Mouse (Mus musculus): ENCODE results near the gene Egfr.

Egfr gene

GRCm38 (mm10) chr11:16823830-16824545, 72.0 kb downstream of the Egfr start:
- DNase-seq (ENCODE audit: low read depth, low spot score): no peak

GRCm38 (mm10) chr11:16829468-16829867, 77.5 kb downstream of the Egfr start:
- DNase-seq (ENCODE audit: low read depth, low spot score): no peak

GRCm38 (mm10) chr11:16830531-16831227, 78.7 kb downstream of the Egfr start:
- no peak for DNase-seq (ENCODE audit: low read depth, low spot score)

- DNase-seq (ENCODE audit: low read depth, low spot score): no peak
These were observed 80.0 kb downstream of the Egfr start for GRCm38 (mm10) chr11:16831974-16832464.

- DNase-seq (ENCODE audit: low read depth, low spot score): no peak
These were observed 86.8 kb downstream of the Egfr start for GRCm38 (mm10) chr11:16838772-16839171.

GRCm38 (mm10) chr11:16842924-16843323, 90.9 kb downstream of the Egfr start:
- no peak for DNase-seq (ENCODE audit: low read depth, low spot score)

GRCm38 (mm10) chr11:16843889-16844568, 92.0 kb downstream of the Egfr start:
- no peak for DNase-seq (ENCODE audit: low read depth, low spot score)

GRCm38 (mm10) chr11:16848881-16849280, 96.9 kb downstream of the Egfr start:
- DNase-seq (ENCODE audit: low read depth, low spot score): no peak

- no peak for DNase-seq (ENCODE audit: low read depth, low spot score)
These were observed 99.4 kb downstream of the Egfr start for GRCm38 (mm10) chr11:16851361-16851760.

- no peak for DNase-seq (ENCODE audit: low read depth, low spot score)
These were observed 102.1 kb downstream of the Egfr start for GRCm38 (mm10) chr11:16854111-16854510.

- DNase-seq (ENCODE audit: low read depth, low spot score): no peak
These were observed 105.3 kb downstream of the Egfr start for GRCm38 (mm10) chr11:16857346-16857745.

- no peak for DNase-seq (ENCODE audit: low read depth, low spot score)
These were observed 109.0 kb downstream of the Egfr start for GRCm38 (mm10) chr11:16861037-16861436.

GRCm38 (mm10) chr11:16863547-16863946, 111.5 kb downstream of the Egfr start:
- no peak for DNase-seq (ENCODE audit: low read depth, low spot score)

- DNase-seq (ENCODE audit: low read depth, low spot score): no peak
These were observed 113.1 kb downstream of the Egfr start for GRCm38 (mm10) chr11:16864980-16865561.

GRCm38 (mm10) chr11:16868051-16868450, 116.0 kb downstream of the Egfr start:
- no peak for DNase-seq (ENCODE audit: low read depth, low spot score)

GRCm38 (mm10) chr11:16869506-16869905, 117.5 kb downstream of the Egfr start:
- DNase-seq (ENCODE audit: low read depth, low spot score): no peak

- DNase-seq (ENCODE audit: low read depth, low spot score): no peak
These were observed 119.1 kb downstream of the Egfr start for GRCm38 (mm10) chr11:16871120-16871519.

- DNase-seq (ENCODE audit: low read depth, low spot score): no peak
These were observed 125.8 kb downstream of the Egfr start for GRCm38 (mm10) chr11:16877676-16878378.

GRCm38 (mm10) chr11:16881932-16882331, 129.9 kb downstream of the Egfr start:
- DNase-seq (ENCODE audit: low read depth, low spot score): no peak

GRCm38 (mm10) chr11:16886152-16886551, 134.1 kb downstream of the Egfr start:
- no peak for DNase-seq (ENCODE audit: low read depth, low spot score)

GRCm38 (mm10) chr11:16888086-16888485, 136.1 kb downstream of the Egfr start:
- DNase-seq (ENCODE audit: low read depth, low spot score): no peak

Measured in retina, adult 2 months (tissue).